Mouse (Mus musculus) gastrocnemius, postnatal 14 days (tissue): ENCODE data around the gene Mllt10. TPM values are rescaled to one million over a fixed set of nuclear protein-coding genes. Genes with fewer than 3 reads are reported as not detected.

Source experiments
- DNase-seq: peaks from one replicate; pipeline ENCODE4 v3.0.0; 2021; ENCODE audit warnings: mixed read lengths
- intact Hi-C: fragments of 180-260 bp; cut with DNase I; formaldehyde crosslinking; loops from one replicate; pipeline ENCODE4 v1.15.1; 2025; ENCODE audit warnings: low total_unique reads
- microRNA-seq, 2 experiments: library from miRNA; unstranded; fragments of <30 nt; microRNA quantifications; one replicate each; pipeline ENCODE4 v1.2.0; 2021
- total RNA-seq, 2 experiments: library from RNA; stranded (reverse); gene quantifications; 2 replicates each; pipeline ENCODE4 v1.2.3; 2021

Gene Mllt10
- total RNA-seq, 2 experiments from 2014 or later: 19.0 to 20.5 TPM

DNA sequence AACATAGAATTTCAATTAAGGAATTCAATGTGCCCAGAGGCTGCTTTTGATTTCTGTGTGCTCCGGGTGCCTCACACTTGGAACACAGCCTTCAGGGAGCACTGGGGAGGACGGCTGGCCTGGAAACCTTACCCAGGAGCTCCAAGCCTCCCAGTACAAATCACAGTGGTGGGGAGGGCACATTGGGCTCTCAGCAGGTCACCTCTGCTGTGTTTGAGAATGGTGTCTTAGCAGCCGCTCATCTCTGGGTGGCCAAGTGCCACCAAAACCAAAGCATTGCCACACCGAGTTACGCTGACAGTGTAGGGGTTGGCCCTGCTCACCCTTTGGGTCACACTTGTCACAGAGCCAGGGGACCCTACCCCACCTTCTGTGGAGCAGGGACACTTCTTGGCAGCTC lies 163.5 kb downstream of the Mllt10 start:
- peak; percentile 34 for DNase-seq
- intact Hi-C loops: no loop called here

DNA sequence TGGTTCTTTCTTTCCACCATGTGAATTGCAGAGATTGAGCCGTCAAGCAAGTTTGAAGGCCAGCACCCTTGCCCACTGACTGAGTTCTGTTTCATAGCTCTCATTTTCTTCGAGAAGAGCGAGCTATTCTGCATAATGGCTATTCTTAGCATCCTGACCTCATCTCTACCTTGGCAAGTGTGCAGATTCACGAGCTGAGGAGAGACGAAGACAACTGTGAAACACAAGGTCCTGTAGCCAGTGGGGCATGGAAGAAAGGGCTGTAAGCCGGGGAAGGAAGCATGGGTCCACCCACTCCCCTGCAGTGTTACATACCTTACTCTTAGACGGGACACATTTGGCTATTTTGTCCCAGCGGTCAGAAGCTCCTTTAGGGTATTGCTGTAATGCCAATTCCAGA lies 164.1 kb downstream of the Mllt10 start:
- no peak for DNase-seq
- intact Hi-C loops: no loop called here

- intact Hi-C loops: no loop called here
- no peak for DNase-seq
These were observed 164.5 kb downstream of the Mllt10 start for GRCm38 (mm10) chr2:18219569-18219968.

DNA sequence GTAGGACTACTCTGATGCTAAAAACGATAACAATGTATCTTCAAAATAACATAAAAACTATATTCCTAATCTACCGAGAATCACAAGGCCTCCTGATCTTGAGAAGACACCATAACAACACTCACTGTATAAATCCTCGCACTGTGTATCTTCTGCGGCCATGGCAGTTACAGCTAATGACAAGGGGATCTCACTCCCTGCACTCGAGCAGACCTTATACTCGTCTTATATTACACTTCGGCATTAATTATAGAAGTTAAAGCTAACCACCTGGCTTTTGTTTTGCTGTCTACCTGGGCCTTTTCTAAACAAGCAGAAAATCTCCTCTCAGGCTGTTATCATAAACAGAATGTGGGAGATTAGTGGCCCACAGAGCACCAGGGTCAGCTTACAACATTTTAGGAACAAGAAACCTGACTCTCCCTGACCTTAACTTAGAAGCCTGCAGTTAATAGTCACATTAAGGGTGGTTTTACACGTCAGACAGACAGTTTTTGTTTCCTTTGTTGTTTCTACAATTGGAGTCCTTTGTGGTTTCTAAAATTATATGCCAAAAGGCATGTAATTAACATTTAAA lies 173.5 kb downstream of the Mllt10 start:
- DNase-seq: no peak
- intact Hi-C loops: no loop called here

DNA sequence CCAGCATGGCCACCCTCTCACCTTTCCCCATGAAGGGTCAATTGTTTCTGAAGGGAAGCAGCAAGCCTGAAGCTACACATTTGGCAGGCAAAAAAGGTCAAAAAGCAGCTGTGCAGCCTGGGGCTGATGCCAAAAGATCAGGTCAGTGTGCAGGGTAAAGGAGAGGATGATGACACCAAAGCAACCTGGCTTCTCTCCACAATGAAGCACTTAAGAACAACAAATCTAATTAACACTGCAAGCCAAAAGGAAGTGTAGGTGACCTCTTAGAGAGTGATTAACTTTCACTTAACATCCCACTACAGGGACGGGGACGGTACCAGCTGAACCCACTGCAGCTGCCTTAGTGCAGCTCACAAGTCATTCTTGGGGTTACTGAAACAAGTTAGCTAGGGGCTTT lies 174.2 kb downstream of the Mllt10 start:
- DNase-seq: peak; percentile 36
- intact Hi-C loops: no loop called here

DNA sequence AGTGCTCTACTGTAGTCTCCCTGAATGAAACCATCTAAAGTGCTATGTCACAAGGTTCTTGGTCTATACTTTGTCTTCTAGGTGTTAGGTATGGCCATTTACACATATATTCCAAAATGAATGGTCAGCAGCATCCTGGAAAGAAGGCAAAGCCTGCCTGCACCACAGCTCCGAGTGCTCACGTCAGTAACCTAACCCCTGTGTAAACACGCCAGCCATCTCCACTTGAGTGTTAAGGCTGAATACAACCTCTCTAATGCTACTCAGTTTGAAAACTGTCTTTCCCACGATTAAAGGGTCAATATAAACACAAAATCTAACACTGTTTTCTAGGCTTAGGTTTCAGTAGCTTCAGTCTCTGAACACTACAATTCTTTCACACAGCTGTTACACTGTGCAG lies 176.1 kb downstream of the Mllt10 start:
- intact Hi-C loops: no loop called here
- DNase-seq: no peak

GRCm38 (mm10) chr2:18232883-18233567 lies 178.0 kb downstream of the Mllt10 start:
- intact Hi-C loops: no loop called here

DNA sequence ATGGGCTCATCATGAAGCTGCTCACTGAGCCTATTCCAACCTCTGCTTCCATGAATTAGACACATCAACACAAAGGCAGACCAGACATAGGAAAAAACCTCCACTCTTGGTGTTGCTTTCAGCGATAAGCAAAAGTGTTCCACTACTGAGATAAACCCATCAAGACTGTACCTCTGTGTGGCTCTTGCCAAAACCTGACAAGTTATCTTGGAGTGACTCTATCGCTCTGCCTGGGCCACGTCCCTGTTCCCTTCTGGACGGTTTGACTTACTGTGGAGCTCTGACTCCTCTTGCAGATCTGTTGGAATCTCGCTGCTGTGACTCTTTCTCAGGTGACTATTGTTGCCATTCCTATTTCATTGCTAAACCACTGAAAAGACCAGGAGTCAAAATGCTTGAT lies 180.5 kb downstream of the Mllt10 start:
- no peak for DNase-seq
- intact Hi-C loops: no loop called here

More at GRCm38 (mm10) chr2:18232883-18233567, 178.0 kb downstream of the Mllt10 start:
- DNase-seq: no peak

DNA sequence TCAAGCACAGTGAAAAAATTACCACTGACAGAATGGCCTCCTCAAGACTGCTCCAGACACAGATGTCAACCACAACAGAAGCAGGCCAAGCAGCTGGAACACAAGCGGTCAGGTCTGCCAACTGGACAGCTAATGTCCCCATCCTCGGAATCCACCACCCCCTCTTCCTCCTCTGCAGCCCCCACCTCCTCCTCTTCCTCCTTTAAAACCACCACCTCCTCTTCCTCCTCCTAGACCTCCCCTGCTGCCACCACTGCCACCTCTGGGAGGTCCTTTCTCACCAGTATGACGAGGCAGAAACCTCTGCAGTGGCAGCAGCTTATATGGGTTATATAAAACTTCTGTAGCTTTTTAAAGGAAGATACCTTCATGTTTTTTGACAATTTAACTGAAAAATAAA lies 194.2 kb downstream of the Mllt10 start:
- intact Hi-C loops: no loop called here
- DNase-seq: no peak

Small RNAs within 50 kb of the gene (microRNA-seq; reads per million reads assigned to microRNA genes)
- gene Gm23638: 0 reads per million in 2 experiments
- gene Mir7655: 0.64 to 1.5 reads per million in 2 experiments

Other genes with a start within 250 kb of the Mllt10 start
- gene H2al2a, start 58.3 kb upstream of the Mllt10 start, total RNA-seq: not detected
- 1 to 10 TPM in 1 of 2 experiments, under 1 TPM in 1; 0.89 to 1.1 TPM for gene A930004D18Rik, start 17.5 kb upstream of the Mllt10 start, total RNA-seq
- 1 to 10 TPM in 1 of 2 experiments, under 1 TPM in 1; 1.00 to 1.0 TPM for gene Skida1, start 6.2 kb upstream of the Mllt10 start, total RNA-seq